Mouse (Mus musculus) midbrain, embryonic 12.5 days (tissue): ENCODE data around the gene Olfr1181. TPM values are rescaled to one million over a fixed set of nuclear protein-coding genes. Genes with fewer than 3 reads are reported as not detected.
"Not testable (repeated sequence)": the region's sequence is repeated elsewhere in the genome, so short reads cannot be mapped to it uniquely, and the experiment has no call there.

Experiments used
- ATAC-seq: fragments of 200-750 bp; cut with Nextera tagmentation; 2 replicates; pipeline ENCODE4 v1.8.0; 2017; ENCODE audit warnings: low read depth, moderate TSS enrichment, moderate library complexity; ENCODE audit not compliant: low FRiP score
- H3K27ac ChIP-seq: fragments of 300-500 bp; sonication (generic); replicated peaks from 2 replicates; pipeline ENCODE4 v1.5.1; 2016; ENCODE audit warnings: mild to moderate bottlenecking
- H3K27me3 ChIP-seq: fragments of 300-500 bp; sonication (generic); 2 replicates; pipeline ENCODE4 v1.6.1; 2016; ENCODE audit warnings: mild to moderate bottlenecking
- H3K36me3 ChIP-seq: fragments of 300-500 bp; sonication (generic); 2 replicates; pipeline ENCODE4 v1.6.1; 2016
- H3K4me1 ChIP-seq: fragments of 300-500 bp; sonication (generic); 2 replicates; pipeline ENCODE4 v1.6.1; 2016
- H3K4me2 ChIP-seq: fragments of 300-500 bp; sonication (generic); replicated peaks from 2 replicates; pipeline ENCODE4 v1.6.1; 2016; ENCODE audit warnings: mild to moderate bottlenecking, moderate library complexity
- H3K4me3 ChIP-seq: fragments of 300-500 bp; sonication (generic); 2 replicates; pipeline ENCODE4 v1.5.1; 2016; ENCODE audit warnings: mild to moderate bottlenecking
- H3K9ac ChIP-seq: fragments of 300-500 bp; sonication (generic); replicated peaks from 2 replicates; pipeline ENCODE4 v1.6.1; 2016; ENCODE audit warnings: mild to moderate bottlenecking, moderate library complexity
- H3K9me3 ChIP-seq: fragments of 300-500 bp; sonication (generic); 2 replicates; pipeline ENCODE4 v1.6.1; 2016; ENCODE audit warnings: mild to moderate bottlenecking
- WGBS: fragments of 180-500 bp; shearing (Covaris S2); methylation state at CpG from one replicate; pipeline ENCODE4 v1.1.7; 2016; 5-methylcytosine and 5-hydroxymethylcytosine counted together
- polyA plus RNA-seq: library from polyadenylated mRNA; unstranded; fragments of >200 nt; fragmentation: Nextera tagmentation; extraction: Ambion mirVana; gene quantifications from 2 replicates; pipeline ENCODE4 v1.2.1, GENCODE M21; 2016

Olfr1181 gene
- polyA plus RNA-seq = not detected in 2 replicates

- 85% methylated on average over 1 of the region's 1 CpGs for WGBS
- Histone ChIP-seq H3K36me3 (no peaks in the 10 kb centered on the region), H3K27me3 (no peaks in the 10 kb centered on the region), H3K9ac (no peak within 1 kb of the TSS), H3K9me3 (no peaks in the 10 kb centered on the region), H3K27ac (no peak within 1 kb of the TSS), H3K4me3 (no peak within 1 kb of the TSS), H3K4me2 (no peak within 1 kb of the TSS), H3K4me1 (no peaks in the 10 kb centered on the region)
- no peak for ATAC-seq
These were observed at the start of gene Olfr1181 for GRCm38 (mm10) chr2:88426071-88426470. Gene Olfr1181, minus strand, starts transcription at chr2:88426171.

GRCm38 (mm10) chr2:88454567-88454966, 28.6 kb upstream of the Olfr1181 start, which contains the start of gene Olfr1183:
Gene Olfr1183, plus strand, starts transcription at chr2:88454867.
- H3K27ac ChIP-seq, H3K9ac ChIP-seq, H3K4me1 ChIP-seq, H3K36me3 ChIP-seq, ATAC-seq, H3K27me3 ChIP-seq, H3K4me2 ChIP-seq, H3K4me3 ChIP-seq, H3K9me3 ChIP-seq: not testable (repeated sequence)
- WGBS = 83% methylated on average over 1 of the region's 1 CpGs

GRCm38 (mm10) chr2:88449031-88449430, 23.1 kb upstream of the Olfr1181 start, which contains the start of gene Gm13757:
Gene Gm13757, minus strand, starts transcription at chr2:88449131.
- no peaks in the 10 kb centered on the region for H3K27me3 ChIP-seq
- no peak within 1 kb of the TSS for H3K27ac ChIP-seq
- 100% methylated on average over 1 of the region's 1 CpGs for WGBS
- H3K9me3 ChIP-seq = no peaks in the 10 kb centered on the region
- no peak within 1 kb of the TSS for H3K9ac ChIP-seq
- H3K4me1 ChIP-seq = no peaks in the 10 kb centered on the region
- H3K4me2 ChIP-seq = no peak within 1 kb of the TSS
- H3K36me3 ChIP-seq = no peaks in the 10 kb centered on the region
- ATAC-seq = no peak
- no peak within 1 kb of the TSS for H3K4me3 ChIP-seq

- Histone ChIP-seq H3K27ac (no peak within 1 kb of the TSS), H3K27me3 (no peaks in the 10 kb centered on the region), H3K9ac (no peak within 1 kb of the TSS), H3K4me1 (no peaks in the 10 kb centered on the region), H3K4me3 (no peak within 1 kb of the TSS), H3K4me2 (no peak within 1 kb of the TSS), H3K9me3 (no peaks in the 10 kb centered on the region), H3K36me3 (no peaks in the 10 kb centered on the region)
- 82% methylated on average over 2 of the region's 2 CpGs for WGBS
- ATAC-seq = no peak
These were observed 6.9 kb downstream of the Olfr1181 start, which contains the start of gene Olfr1180 for GRCm38 (mm10) chr2:88419051-88419450. Gene Olfr1180, minus strand, starts transcription at chr2:88419151.

- Histone ChIP-seq H3K9ac (no peak within 1 kb of the TSS), H3K4me1 (no peaks in the 10 kb centered on the region), H3K4me3 (no peak within 1 kb of the TSS), H3K9me3 (no peaks in the 10 kb centered on the region), H3K36me3 (no peaks in the 10 kb centered on the region), H3K4me2 (no peak within 1 kb of the TSS), H3K27me3 (no peaks in the 10 kb centered on the region), H3K27ac (no peak within 1 kb of the TSS)
- ATAC-seq = no peak
- WGBS = 89% methylated on average over 3 of the region's 3 CpGs
These were observed 19.6 kb downstream of the Olfr1181 start, which contains the start of gene Olfr1179 for GRCm38 (mm10) chr2:88406353-88406752. Gene Olfr1179, minus strand, starts transcription at chr2:88406453.

GRCm38 (mm10) chr2:88386762-88387161, 39.2 kb downstream of the Olfr1181 start, which contains the start of gene Olfr1178:
Gene Olfr1178, plus strand, starts transcription at chr2:88387062.
- 93% methylated on average over 1 of the region's 1 CpGs for WGBS
- H3K4me1 ChIP-seq = no peaks in the 10 kb centered on the region
- no peaks in the 10 kb centered on the region for H3K27me3 ChIP-seq
- no peak within 1 kb of the TSS for H3K9ac ChIP-seq
- H3K4me2 ChIP-seq = no peak within 1 kb of the TSS
- no peak within 1 kb of the TSS for H3K27ac ChIP-seq
- H3K36me3 ChIP-seq = no peaks in the 10 kb centered on the region
- H3K9me3 ChIP-seq = no peaks in the 10 kb centered on the region
- no peak for ATAC-seq
- H3K4me3 ChIP-seq = no peak within 1 kb of the TSS

Other genes with a start within 250 kb of the Olfr1181 start
- not detected in 2 replicates for gene Olfr1168, start 244.3 kb downstream of the Olfr1181 start, polyA plus RNA-seq
- not detected in 2 replicates for gene Olfr1170, start 197.8 kb downstream of the Olfr1181 start, polyA plus RNA-seq
- gene Olfr1173, start 146.3 kb downstream of the Olfr1181 start, polyA plus RNA-seq = not detected in 2 replicates
- not detected in 2 replicates for gene Olfr1174-ps, start 111.0 kb downstream of the Olfr1181 start, polyA plus RNA-seq
- not detected in 2 replicates for gene Olfr1175-ps, start 99.0 kb downstream of the Olfr1181 start, polyA plus RNA-seq
- gene Olfr1176, start 89.5 kb downstream of the Olfr1181 start, polyA plus RNA-seq = not detected in 2 replicates
- gene Olfr1177-ps, start 79.7 kb downstream of the Olfr1181 start, polyA plus RNA-seq = not detected in 2 replicates
- gene Olfr1178, start 39.1 kb downstream of the Olfr1181 start, polyA plus RNA-seq = not detected in 2 replicates
- not detected in 2 replicates for gene Olfr1179, start 19.7 kb downstream of the Olfr1181 start, polyA plus RNA-seq
- not detected in 2 replicates for gene Olfr1180, start 7.0 kb downstream of the Olfr1181 start, polyA plus RNA-seq
- not detected in 2 replicates for gene Gm13757, start 23.0 kb upstream of the Olfr1181 start, polyA plus RNA-seq
- not detected in 2 replicates for gene Olfr1183, start 28.7 kb upstream of the Olfr1181 start, polyA plus RNA-seq
- gene Olfr1184, start 57.4 kb upstream of the Olfr1181 start, polyA plus RNA-seq = not detected in 2 replicates
- not detected in 2 replicates for gene Olfr1185-ps1, start 67.1 kb upstream of the Olfr1181 start, polyA plus RNA-seq
- gene Olfr1186, start 92.4 kb upstream of the Olfr1181 start, polyA plus RNA-seq = not detected in 2 replicates
- gene Olfr1188, start 130.8 kb upstream of the Olfr1181 start, polyA plus RNA-seq = not detected in 2 replicates
- not detected in 2 replicates for gene Olfr1189, start 160.3 kb upstream of the Olfr1181 start, polyA plus RNA-seq
- not detected in 2 replicates for gene Olfr1191-ps1, start 214.4 kb upstream of the Olfr1181 start, polyA plus RNA-seq
- gene Olfr1192-ps1, start 222.3 kb upstream of the Olfr1181 start, polyA plus RNA-seq = not detected in 2 replicates
- gene Olfr1193, start 249.5 kb upstream of the Olfr1181 start, polyA plus RNA-seq = not detected in 2 replicates